Mouse (Mus musculus) liver, postnatal 0 days (tissue): Measurements from ENCODE around the gene Tacr2.

Experiments used
- CTCF ChIP-seq: sonication (generic); IDR thresholded peaks from 2 replicates; pipeline ENCODE4 v1.5.1; 2016; ENCODE audit warnings: antibody characterized with exemption, low read depth
- EP300 ChIP-seq: IDR thresholded peaks from 2 replicates; pipeline ENCODE4 v1.6.1; 2016; ENCODE audit warnings: antibody characterized with exemption, low read depth, mild to moderate bottlenecking

DNA sequence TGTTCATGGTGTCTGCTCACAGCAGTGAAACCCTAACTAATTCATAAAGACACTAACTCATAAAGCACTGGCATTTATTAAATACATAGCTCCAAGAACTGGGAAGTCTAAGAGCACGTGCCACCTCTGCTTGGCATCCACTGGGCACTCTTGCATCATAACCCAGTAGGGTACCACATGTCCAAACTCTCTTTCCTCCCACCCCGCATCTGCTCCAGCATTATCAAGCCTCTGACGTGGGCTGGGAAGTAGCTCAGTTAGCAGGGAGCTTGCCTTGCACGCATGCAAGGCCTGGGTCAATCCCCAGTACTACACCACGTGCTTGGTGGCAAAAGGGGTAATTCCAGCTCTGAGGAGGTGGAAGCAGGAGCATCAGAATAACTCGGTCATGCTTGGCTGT is 16.1 kb upstream of the Tacr2 start:
- TF ChIP-seq CTCF: no peak
- no peak for TF ChIP-seq EP300
